Mouse (Mus musculus): ENCODE data around the gene Kcnb1. TPM values are rescaled to one million over a fixed set of nuclear protein-coding genes. Genes with fewer than 3 reads are reported as not detected.

The Kcnb1 gene
- polyA plus RNA-seq, 1 experiment, result 1.4 TPM

DNA sequence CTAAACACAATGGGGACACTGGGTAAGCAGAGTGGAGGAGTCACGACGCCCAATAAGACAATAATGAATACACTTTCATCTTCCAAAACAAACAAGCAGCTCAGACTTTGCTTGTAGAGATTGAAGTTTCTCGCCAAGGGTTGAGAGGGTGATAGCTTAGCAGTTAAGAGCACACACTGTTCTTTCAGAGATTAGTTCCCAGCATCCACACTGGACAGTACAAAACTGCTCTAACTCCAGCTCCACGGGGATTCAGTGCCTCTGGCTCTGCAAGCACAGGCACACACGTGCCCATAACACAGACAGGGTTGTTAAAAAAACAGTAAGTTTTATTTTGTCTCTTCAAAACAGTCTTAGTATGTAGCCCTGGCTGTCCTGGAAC is 133.0 kb downstream of the Kcnb1 start:
- H3K36me3 ChIP-seq (ENCODE audit: control insufficient read depth, insufficient read depth, low read length, poor library complexity, severe bottlenecking), result peaks cover 26% of the 10 kb centered on the region

DNA sequence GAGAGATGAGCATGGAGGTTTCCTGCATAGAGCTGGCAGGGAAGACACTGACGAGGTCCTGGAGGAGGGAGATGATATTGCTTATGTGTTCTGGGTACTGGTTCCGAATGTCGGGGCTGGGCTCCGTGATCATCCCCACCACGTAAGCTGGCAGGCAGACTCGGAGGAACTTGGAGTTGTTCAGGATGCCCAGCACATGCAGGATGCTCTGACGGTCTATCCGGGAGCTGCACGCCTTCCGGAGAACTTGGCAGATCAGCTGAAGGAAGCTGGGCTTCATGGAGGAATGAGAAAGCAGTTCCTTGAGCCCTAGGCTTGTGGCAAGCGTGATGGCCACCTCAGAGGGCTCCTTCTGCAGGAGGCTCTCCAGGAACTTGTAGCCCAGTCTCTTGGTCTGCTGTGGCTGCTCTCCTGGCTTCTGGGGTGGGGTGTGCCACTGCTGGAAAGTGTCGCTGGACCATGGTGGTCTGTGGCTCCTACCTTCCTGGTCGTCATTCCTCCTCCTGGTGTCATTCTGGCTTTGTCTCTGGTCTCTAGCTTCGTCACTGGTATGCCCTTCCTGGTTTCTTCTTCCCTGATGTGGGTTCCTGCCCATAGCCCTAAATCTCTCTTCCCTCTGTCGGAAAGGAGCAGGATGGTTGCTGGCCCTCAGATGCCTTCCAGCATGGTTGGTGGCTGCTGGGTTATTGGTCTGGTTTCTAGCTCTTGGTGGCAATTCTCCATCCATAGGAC is 133.6 kb downstream of the Kcnb1 start:
- Histone ChIP-seq H3K4me3 (ENCODE audit: low read depth, low read length) (no peak overlapping the region), H3K27ac (ENCODE audit: insufficient read depth, low read length) (no peak overlapping the region), H3K36me3 (ENCODE audit: control insufficient read depth, insufficient read depth, low read length, poor library complexity, severe bottlenecking) (peaks cover 26% of the 10 kb centered on the region), H3K4me1 (ENCODE audit: control insufficient read depth, insufficient read depth, low read length) (peaks cover 7% of the 10 kb centered on the region), H3K27me3 (ENCODE audit: control insufficient read depth, insufficient read depth, low read length, poor library complexity, severe bottlenecking) (no peaks in the 10 kb centered on the region), H3K9ac (ENCODE audit: low read depth, poor library complexity, severe bottlenecking) (no peak overlapping the region), H3K9me3 (replicated peaks; ENCODE audit: control insufficient read depth, insufficient read depth, low read length, poor library complexity, severe bottlenecking) (no peaks in the 10 kb centered on the region)
- no peak for TF ChIP-seq POLR2A (IDR thresholded peaks at IDR 0.05; ENCODE audit: insufficient read depth, low read length)
- no peak for TF ChIP-seq EP300 (IDR thresholded peaks at IDR 0.05; ENCODE audit: insufficient read depth, low read depth, low read length)
- TF ChIP-seq CTCF (IDR thresholded peaks at IDR 0.05; ENCODE audit: low read depth, low read length), result no peak

More for the DNA sequence above, 133.0 kb downstream of the Kcnb1 start:
- no peak overlapping the region for H3K27ac ChIP-seq (ENCODE audit: insufficient read depth, low read length)
- no peak overlapping the region for H3K4me3 ChIP-seq (ENCODE audit: low read depth, low read length)
- H3K9me3 ChIP-seq (replicated peaks; ENCODE audit: control insufficient read depth, insufficient read depth, low read length, poor library complexity, severe bottlenecking), result no peaks in the 10 kb centered on the region
- TF ChIP-seq EP300 (IDR thresholded peaks at IDR 0.05; ENCODE audit: insufficient read depth, low read depth, low read length), result no peak
- TF ChIP-seq POLR2A (IDR thresholded peaks at IDR 0.05; ENCODE audit: insufficient read depth, low read length), result no peak
- no peak for TF ChIP-seq CTCF (IDR thresholded peaks at IDR 0.05; ENCODE audit: low read depth, low read length)
- H3K4me1 ChIP-seq (ENCODE audit: control insufficient read depth, insufficient read depth, low read length), result peaks cover 7% of the 10 kb centered on the region
- H3K9ac ChIP-seq (ENCODE audit: low read depth, poor library complexity, severe bottlenecking), result no peak overlapping the region
- H3K27me3 ChIP-seq (ENCODE audit: control insufficient read depth, insufficient read depth, low read length, poor library complexity, severe bottlenecking), result no peaks in the 10 kb centered on the region

DNA sequence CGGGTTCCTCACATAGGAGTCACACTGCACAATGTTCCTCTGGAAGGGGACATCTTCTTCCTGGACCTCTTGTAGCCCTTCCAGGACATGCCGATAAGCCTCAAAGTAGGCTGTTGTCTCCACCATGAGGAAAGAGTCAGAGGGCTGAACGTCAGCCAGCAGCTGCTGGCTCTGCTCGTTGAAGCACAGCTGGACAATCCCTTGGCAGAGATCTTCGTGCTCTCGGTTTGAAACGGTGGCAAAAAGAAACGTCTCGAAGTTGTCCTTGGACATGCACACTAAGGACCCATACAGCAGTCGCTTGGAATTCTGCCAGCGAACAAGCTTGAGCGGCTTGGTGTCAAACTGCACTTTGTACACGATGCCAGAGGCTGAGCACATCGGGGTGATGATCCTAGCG is 134.6 kb downstream of the Kcnb1 start:
- Histone ChIP-seq H3K9me3 (replicated peaks; ENCODE audit: control insufficient read depth, insufficient read depth, low read length, poor library complexity, severe bottlenecking) (no peaks in the 10 kb centered on the region), H3K9ac (ENCODE audit: low read depth, poor library complexity, severe bottlenecking) (no peak overlapping the region), H3K27me3 (ENCODE audit: control insufficient read depth, insufficient read depth, low read length, poor library complexity, severe bottlenecking) (no peaks in the 10 kb centered on the region), H3K4me3 (ENCODE audit: low read depth, low read length) (no peak overlapping the region), H3K4me1 (ENCODE audit: control insufficient read depth, insufficient read depth, low read length) (peaks cover 3% of the 10 kb centered on the region), H3K36me3 (ENCODE audit: control insufficient read depth, insufficient read depth, low read length, poor library complexity, severe bottlenecking) (peaks cover 26% of the 10 kb centered on the region), H3K27ac (ENCODE audit: insufficient read depth, low read length) (no peak overlapping the region)
- TF ChIP-seq EP300 (IDR thresholded peaks at IDR 0.05; ENCODE audit: insufficient read depth, low read depth, low read length) (no peak), CTCF (IDR thresholded peaks at IDR 0.05; ENCODE audit: low read depth, low read length) (no peak)

DNA sequence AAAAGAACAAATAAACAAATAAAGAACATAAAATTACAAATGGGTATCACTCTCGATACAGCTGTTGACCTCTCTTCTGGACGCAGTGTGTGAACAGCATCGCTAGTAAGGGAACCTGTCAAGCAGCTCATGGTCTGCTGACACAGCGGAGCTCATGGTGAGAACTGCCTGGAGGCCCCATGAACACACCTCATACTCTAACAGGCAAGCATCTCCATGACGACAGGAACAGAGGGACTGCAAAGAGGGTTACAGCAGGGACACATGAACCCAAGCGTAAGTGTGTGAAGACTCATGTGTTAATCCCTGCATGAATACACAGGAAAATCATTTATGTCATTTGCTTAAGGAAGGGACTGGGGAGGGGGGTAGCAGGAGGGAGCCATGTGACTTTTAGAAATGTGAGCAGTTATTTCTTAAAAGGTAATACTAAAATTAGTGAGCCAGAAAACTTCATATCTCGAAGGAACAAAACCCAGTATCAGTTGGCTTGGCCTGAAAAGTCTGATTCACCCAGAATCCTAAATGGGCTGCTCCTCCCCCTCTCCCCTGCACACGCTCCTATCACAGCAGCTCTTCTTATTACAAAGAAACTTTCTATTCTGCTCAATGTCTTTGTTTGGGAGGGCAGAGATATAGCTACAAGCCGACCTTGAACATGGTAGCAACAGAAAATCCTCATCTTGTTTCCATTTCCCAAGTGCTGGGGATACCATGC is 136.7 kb downstream of the Kcnb1 start:
- H3K9ac ChIP-seq (ENCODE audit: low read depth, poor library complexity, severe bottlenecking), result no peak overlapping the region
- peaks cover 28% of the 10 kb centered on the region for H3K36me3 ChIP-seq (ENCODE audit: control insufficient read depth, insufficient read depth, low read length, poor library complexity, severe bottlenecking)
- no peak overlapping the region for H3K27ac ChIP-seq (ENCODE audit: insufficient read depth, low read length)
- H3K9me3 ChIP-seq (replicated peaks; ENCODE audit: control insufficient read depth, insufficient read depth, low read length, poor library complexity, severe bottlenecking), result no peaks in the 10 kb centered on the region
- H3K27me3 ChIP-seq (ENCODE audit: control insufficient read depth, insufficient read depth, low read length, poor library complexity, severe bottlenecking), result no peaks in the 10 kb centered on the region
- TF ChIP-seq CTCF (IDR thresholded peaks at IDR 0.05; ENCODE audit: low read depth, low read length), result no peak
- TF ChIP-seq POLR2A (IDR thresholded peaks at IDR 0.05; ENCODE audit: insufficient read depth, low read length), result no peak
- TF ChIP-seq EP300 (IDR thresholded peaks at IDR 0.05; ENCODE audit: insufficient read depth, low read depth, low read length), result no peak
- no peak overlapping the region for H3K4me3 ChIP-seq (ENCODE audit: low read depth, low read length)
- peaks cover 2% of the 10 kb centered on the region for H3K4me1 ChIP-seq (ENCODE audit: control insufficient read depth, insufficient read depth, low read length)

DNA sequence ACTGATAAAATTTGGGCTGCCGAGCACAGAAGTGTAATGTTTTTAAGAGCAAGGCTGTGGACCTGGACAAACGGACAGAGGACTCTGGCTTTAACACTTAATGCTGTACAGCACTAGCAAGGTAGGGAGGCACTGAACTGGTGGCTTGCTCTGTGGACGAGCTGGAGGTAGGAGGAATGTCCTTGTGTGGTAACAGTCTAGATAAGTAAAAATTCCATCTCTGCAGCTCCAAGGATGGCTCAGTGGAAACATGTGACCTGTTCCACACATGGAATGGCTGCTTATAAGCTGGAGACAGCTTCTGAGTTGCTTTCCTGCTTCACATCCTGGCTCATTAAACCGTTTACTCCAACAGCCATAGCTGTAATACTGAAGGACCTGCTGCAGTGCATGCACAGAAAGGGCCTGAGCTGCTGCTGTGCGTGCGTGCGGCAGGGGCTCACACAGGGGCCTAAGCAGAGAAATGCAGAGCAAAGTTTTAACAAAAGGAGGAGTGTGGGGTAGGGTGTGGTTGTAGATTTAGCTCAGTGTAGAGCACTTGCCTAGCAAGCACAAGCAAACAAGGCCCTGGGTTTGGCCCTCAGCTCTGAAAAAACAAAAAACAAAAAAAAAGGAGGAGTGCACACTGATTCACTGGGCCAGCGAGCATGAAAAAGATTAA is 141.1 kb downstream of the Kcnb1 start:
- no peak overlapping the region; the same call in 1 of the 2 replicates for H3K4me3 ChIP-seq (ENCODE audit: low read depth, low read length)
- H3K9ac ChIP-seq (ENCODE audit: low read depth, poor library complexity, severe bottlenecking), result peak overlapping the region; percentile 20; the same call in 1 of the 2 replicates
- H3K27me3 ChIP-seq (ENCODE audit: control insufficient read depth, insufficient read depth, low read length, poor library complexity, severe bottlenecking), result no peaks in the 10 kb centered on the region
- no peak for TF ChIP-seq CTCF (IDR thresholded peaks at IDR 0.05; ENCODE audit: low read depth, low read length)
- TF ChIP-seq EP300 (IDR thresholded peaks at IDR 0.05; ENCODE audit: insufficient read depth, low read depth, low read length), result 0 out of 2 replicates have a peak, but pooled peaks have one; percentile 6
- no peaks in the 10 kb centered on the region for H3K9me3 ChIP-seq (replicated peaks; ENCODE audit: control insufficient read depth, insufficient read depth, low read length, poor library complexity, severe bottlenecking)
- peaks cover 2% of the 10 kb centered on the region for H3K4me1 ChIP-seq (ENCODE audit: control insufficient read depth, insufficient read depth, low read length)
- H3K27ac ChIP-seq (ENCODE audit: insufficient read depth, low read length), result peak overlapping the region; percentile 5; the same call in 1 of the 2 replicates
- H3K36me3 ChIP-seq (ENCODE audit: control insufficient read depth, insufficient read depth, low read length, poor library complexity, severe bottlenecking), result peaks cover 12% of the 10 kb centered on the region; the same call in 1 of the 2 replicates

Measured in ES-Bruce4 (cell line).